Mouse (Mus musculus) ES-E14 (cell line): ENCODE results near the gene Ctnna3.

Experiments
- CHD2 ChIP-seq: IDR thresholded peaks from 2 replicates; pipeline ENCODE4 v1.6.1; 2014; ENCODE audit warnings: mild to moderate bottlenecking, low read depth, low read length, inconsistent platforms
- HCFC1 ChIP-seq: IDR thresholded peaks from 2 replicates; pipeline ENCODE4 v1.6.1; 2012; ENCODE audit warnings: low read length, inconsistent platforms, borderline replicate concordance; ENCODE audit not compliant: insufficient read depth
- MAFK ChIP-seq: IDR thresholded peaks from 2 replicates; pipeline ENCODE4 v1.6.1; 2014; ENCODE audit warnings: mild to moderate bottlenecking, low read depth, low read length, inconsistent platforms; ENCODE audit not compliant: insufficient read depth
- ZC3H11A ChIP-seq: IDR thresholded peaks from 2 replicates; pipeline ENCODE4 v1.6.1; 2012; ENCODE audit warnings: low read depth, mild to moderate bottlenecking, inconsistent platforms, low read length, borderline replicate concordance
- ZNF384 ChIP-seq: IDR thresholded peaks from 2 replicates; pipeline ENCODE4 v1.6.1; 2012; ENCODE audit warnings: low read depth, low read length, inconsistent platforms

GRCm38 (mm10) chr10:63476167-63476647 lies 46.3 kb downstream of the Ctnna3 start:
- TF ChIP-seq HCFC1 (no peak), MAFK (no peak), ZNF384 (no peak), ZC3H11A (no peak), CHD2 (no peak)
